Mouse (Mus musculus) gastrocnemius, postnatal 36 days (tissue): Measurements from ENCODE around the gene Rhbg. TPM values are rescaled to one million over a fixed set of nuclear protein-coding genes. Genes with fewer than 3 reads are reported as not detected.

Source experiments
- DNase-seq, 2 experiments: peaks; one replicate each; pipeline ENCODE4 v3.0.0; 2022
- intact Hi-C: fragments of 180-260 bp; cut with DNase I; formaldehyde crosslinking; loops from one replicate; pipeline ENCODE4 v1.15.1; 2025
- microRNA-seq, 2 experiments: library from miRNA; unstranded; fragments of <30 nt; microRNA quantifications; one replicate each; pipeline ENCODE4 v1.2.0; 2021
- total RNA-seq, 2 experiments: library from RNA; stranded (reverse); gene quantifications; 2 replicates each; pipeline ENCODE4 v1.2.3; 2021

Rhbg gene
- total RNA-seq, 2 experiments from 2014 or later = not detected

DNA sequence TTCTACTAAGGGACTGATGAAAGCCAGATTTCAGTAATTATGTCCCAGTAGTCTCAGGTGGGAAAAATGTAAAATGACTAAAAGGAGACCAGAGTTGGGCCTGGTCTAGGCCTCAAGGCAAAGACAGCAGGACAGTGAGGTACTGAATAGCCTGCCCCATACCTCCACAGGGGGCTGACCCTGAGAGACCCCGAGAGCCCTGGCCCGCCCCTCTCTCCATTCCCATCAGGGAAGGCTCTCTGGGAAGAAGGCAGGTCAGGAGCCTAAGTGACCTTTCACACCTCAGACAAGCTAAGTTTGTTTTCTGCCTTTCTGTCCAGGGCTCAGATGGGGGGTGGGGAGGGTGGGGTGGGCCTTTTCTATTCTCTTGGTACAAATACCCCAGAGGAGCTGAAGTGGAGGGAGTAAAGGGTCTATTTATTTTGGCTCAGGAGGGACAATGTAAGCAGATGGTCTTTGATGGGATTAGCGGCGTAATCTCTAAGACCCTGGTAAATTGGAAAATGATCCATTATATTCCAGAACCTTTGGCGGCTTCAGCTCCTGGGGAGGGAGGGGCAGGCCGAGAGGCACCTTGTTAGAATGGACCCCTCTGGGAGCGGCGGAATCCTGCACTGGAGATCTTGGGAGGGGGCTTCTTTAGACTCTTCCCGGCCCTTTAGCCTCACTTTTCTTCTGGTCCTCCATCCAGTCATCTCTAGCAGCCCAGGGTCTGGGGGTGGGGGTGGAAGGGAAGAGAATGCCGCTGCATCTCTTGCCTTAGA is 56.6 kb downstream of the Rhbg start:
- intact Hi-C loops = no loop called here
- DNase-seq = no peak

Small RNA genes within 50 kb of the gene (microRNA-seq; reads per million reads assigned to microRNA genes)
- 0 reads per million in 2 experiments for gene Gm25641
- 0 reads per million in 2 experiments for gene Mir3093
- 0 reads per million in 2 experiments for gene Mir9-1

Other genes with a start within 250 kb of the Rhbg start
- under 1 TPM in 1 of 2 experiments, not detected in 1; 0.42 TPM for gene Hapln2, start 227.1 kb downstream of the Rhbg start, total RNA-seq
- gene Gpatch4, start 211.6 kb downstream of the Rhbg start, total RNA-seq = 10 to 100 TPM; 16.0 to 17.1 TPM
- gene Naxe, start 196.2 kb downstream of the Rhbg start, total RNA-seq = 10 to 100 TPM; 36.3 to 37.9 TPM
- gene Ttc24, start 176.4 kb downstream of the Rhbg start, total RNA-seq = not detected
- gene Iqgap3, start 172.7 kb downstream of the Rhbg start, total RNA-seq = under 1 TPM; 0.64 TPM
- 100 to 1,000 TPM; 156 to 174 TPM for gene Mef2d, start 112.3 kb downstream of the Rhbg start, total RNA-seq
- under 1 TPM; 0.35 to 0.51 TPM for gene Gm38392, start 32.5 kb upstream of the Rhbg start, total RNA-seq
- gene Tsacc, start 42.3 kb upstream of the Rhbg start, total RNA-seq = 1 to 10 TPM; 4.2 to 5.3 TPM
- gene Cct3, start 42.4 kb upstream of the Rhbg start, total RNA-seq = 10 to 100 TPM; 85.5 to 97.0 TPM
- 10 to 100 TPM; 34.5 to 45.4 TPM for gene Glmp, start 70.3 kb upstream of the Rhbg start, total RNA-seq
- 1 to 10 TPM; 2.0 to 2.4 TPM for gene Tmem79, start 81.4 kb upstream of the Rhbg start, total RNA-seq
- 10 to 100 TPM; 34.8 to 35.8 TPM for gene Smg5, start 81.6 kb upstream of the Rhbg start, total RNA-seq
- under 1 TPM; 0.26 to 0.42 TPM for gene Paqr6, start 109.9 kb upstream of the Rhbg start, total RNA-seq
- gene Bglap3, start 118.0 kb upstream of the Rhbg start, total RNA-seq = not detected
- not detected for gene Bglap2, start 124.0 kb upstream of the Rhbg start, total RNA-seq
- gene Bglap, start 129.8 kb upstream of the Rhbg start, total RNA-seq = not detected
- 10 to 100 TPM; 15.1 to 20.3 TPM for gene Pmf1, start 155.6 kb upstream of the Rhbg start, total RNA-seq
- 10 to 100 TPM; 13.0 to 15.6 TPM for gene Slc25a44, start 170.4 kb upstream of the Rhbg start, total RNA-seq
- gene Sema4a, start 206.5 kb upstream of the Rhbg start, total RNA-seq = 1 to 10 TPM; 1.2 to 1.4 TPM